Mouse (Mus musculus): ENCODE measurements around the gene Brinp1. TPM values are rescaled to one million over a fixed set of nuclear protein-coding genes. Genes with fewer than 3 reads are reported as not detected.
"Not testable (repeated sequence)": the region's sequence is repeated elsewhere in the genome, so short reads cannot be mapped to it uniquely, and the experiment has no call there.

The Brinp1 gene
- total RNA-seq, 2 experiments from 2014 or later, result not detected

- ATAC-seq (replicated peaks; ENCODE audit: poor library complexity), result no peak
These were observed 108.2 kb downstream of the Brinp1 start for GRCm38 (mm10) chr4:68845964-68846363.

DNA sequence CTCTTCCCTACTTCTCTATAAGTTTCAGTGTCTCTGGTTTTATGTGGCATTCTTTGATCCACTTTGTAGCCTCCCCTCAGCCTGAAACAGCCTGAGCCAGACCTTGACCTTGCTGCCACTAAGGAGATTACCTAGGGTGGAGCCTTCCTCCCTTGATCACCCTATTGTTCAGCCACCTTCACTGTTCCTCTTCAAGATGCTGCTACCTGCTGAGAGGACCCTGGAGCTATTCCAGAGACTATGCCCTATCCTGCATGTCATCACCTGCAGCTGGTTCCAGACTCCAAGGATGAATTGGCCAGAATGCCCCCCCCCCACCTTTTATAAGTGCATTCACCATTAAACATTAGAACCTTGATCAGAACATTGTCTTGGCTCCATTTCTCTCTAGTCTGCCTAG lies 140.2 kb downstream of the Brinp1 start:
- ATAC-seq (replicated peaks; ENCODE audit: poor library complexity), result not testable (repeated sequence)

- ATAC-seq (replicated peaks; ENCODE audit: poor library complexity), result no peak
These were observed 147.7 kb downstream of the Brinp1 start for GRCm38 (mm10) chr4:68806502-68806901.

DNA sequence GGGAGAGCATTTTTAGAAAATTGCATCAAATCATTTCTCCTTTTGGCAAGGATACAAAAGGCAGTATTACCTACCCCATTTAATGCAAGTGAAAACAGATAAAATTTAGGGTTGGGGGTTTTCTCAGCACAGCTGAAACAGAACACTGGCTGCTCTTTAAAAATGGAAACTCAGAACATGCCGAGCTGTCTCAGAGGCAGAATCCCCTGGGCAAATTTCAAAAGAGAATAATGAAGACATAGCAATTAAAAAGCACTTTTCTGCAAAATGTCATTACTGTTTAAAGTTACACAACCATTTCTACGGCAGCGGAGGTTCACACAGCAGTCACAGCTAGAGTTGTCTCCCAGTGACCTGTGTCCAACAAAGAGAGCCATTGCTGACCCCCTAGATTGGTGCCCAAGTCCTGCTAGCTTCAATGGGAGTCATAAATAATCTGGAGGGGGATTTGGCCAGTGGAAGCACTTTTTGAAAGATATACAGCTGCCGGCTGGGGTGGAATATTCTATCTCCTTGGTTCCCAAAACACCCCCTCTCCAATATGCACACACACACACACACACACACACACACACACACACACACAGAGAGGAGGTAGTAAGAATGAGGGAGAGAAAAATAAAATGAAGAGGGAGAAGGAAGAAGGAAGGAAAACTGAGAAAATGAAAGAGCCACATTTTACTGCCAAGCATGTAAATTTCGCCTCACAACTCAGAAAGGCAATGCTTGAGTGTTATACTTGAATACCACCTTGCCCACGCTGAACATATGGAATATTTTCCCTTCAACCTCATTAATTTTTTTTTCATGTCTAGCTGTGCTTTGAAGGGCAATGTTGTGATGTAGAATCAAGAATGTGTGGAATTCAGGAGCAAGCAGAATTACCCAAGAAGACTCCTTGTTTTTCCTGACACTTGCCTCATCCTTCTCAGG lies 152.0 kb downstream of the Brinp1 start:
- no peak for ATAC-seq (replicated peaks; ENCODE audit: poor library complexity)

GRCm38 (mm10) chr4:68790003-68790402 lies 164.2 kb downstream of the Brinp1 start:
- no peak for ATAC-seq (replicated peaks; ENCODE audit: poor library complexity)

- no peak for ATAC-seq (replicated peaks; ENCODE audit: poor library complexity)
These were observed 165.7 kb downstream of the Brinp1 start for GRCm38 (mm10) chr4:68788477-68788999.

DNA sequence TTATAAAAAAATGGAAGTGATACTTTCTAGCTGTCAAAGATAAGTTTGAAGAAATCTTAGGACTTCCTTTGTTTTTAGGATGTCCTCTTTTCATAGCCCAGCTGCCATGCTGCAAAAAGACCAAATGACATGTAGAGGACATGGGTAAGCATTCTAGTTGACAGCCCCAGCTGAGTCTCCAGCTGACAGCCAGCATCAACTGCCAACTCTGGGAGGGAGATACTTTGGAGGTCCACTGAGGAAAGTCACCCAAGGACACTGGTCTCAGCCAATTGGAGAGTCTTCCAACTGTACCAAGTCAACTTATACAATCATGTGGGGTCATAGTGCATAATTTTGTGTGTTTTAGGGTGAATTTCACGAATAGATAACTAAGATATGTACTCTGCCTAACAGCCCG lies 166.6 kb downstream of the Brinp1 start:
- ATAC-seq (replicated peaks; ENCODE audit: poor library complexity), result no peak

GRCm38 (mm10) chr4:68768256-68768655 lies 185.9 kb downstream of the Brinp1 start:
- ATAC-seq (replicated peaks; ENCODE audit: poor library complexity), result no peak

DNA sequence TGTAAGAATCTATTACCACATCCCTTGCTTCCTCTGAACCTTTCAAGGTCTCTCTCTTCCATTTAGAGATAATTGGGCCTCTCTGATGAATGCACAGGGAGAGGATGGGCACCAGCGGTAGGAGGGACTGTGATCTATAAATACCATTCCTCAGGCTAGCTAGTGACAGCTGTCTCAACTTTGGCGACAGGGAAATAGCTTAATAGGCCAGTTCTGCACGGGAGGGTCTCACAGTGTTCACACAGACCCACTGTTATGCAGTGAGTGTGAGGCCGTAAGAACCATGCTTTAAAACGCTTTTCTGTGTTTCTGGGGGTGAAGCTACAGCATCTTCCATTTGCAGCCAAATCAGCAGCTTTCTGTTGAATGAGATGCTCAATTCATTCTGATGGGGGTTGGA lies 186.8 kb downstream of the Brinp1 start:
- ATAC-seq (replicated peaks; ENCODE audit: poor library complexity), result no peak

DNA sequence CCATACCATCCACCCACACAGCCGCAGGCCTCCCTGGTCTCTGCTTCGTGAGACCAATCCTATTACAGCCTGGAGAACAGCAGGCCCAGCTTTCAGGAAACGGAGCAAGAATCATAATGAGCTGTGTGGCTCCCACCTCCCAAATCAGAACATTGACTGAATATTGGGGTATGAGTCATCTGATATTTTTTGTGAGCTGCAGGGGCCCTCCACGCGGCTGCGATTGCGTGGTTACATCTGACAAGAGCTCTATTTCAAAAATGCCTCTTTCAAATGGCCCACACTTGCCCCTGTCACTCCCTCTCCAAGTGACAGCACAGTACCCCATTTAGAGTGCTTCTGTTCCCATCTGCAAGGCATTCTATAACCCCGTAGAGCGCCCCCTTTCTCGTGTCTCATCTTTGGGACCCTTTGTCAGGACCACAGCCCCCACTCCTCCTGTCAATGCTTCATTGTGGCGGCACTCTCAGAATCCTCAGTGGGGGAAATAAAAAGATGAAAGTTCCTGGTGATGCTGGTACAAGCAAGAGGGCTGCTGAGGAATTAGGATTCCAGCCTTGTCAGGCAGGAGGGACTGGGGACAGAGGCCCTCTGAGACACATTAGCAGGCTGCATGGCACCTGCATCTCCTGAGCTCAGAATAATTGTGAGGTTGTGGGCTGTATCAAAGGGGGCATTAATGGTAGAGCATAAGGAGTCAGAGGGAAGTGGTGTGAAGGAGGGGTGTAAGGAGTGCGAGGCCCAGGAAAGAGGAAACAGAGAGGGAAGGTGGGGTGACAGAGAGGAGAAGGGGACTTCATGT lies 188.2 kb downstream of the Brinp1 start:
- no peak for ATAC-seq (replicated peaks; ENCODE audit: poor library complexity)

DNA sequence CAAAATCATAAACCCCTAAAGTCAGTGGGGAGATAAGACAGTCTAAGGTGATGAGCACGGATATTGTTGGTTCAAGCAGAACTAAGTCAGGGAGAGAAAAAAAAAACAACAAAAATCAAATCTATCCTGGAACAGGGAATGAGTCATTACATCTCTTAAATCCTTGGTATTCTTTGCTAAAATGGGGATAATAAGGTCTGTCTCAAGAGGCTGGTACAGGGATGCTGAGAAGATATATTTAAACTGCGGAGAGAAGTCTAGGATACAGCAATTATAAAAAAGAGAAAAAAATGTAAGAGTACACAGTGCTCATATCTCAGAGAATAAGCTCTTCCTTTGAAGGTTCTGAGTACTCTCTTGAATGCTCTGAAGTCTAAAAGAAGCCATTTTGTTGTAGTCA lies 189.3 kb downstream of the Brinp1 start:
- ATAC-seq (replicated peaks; ENCODE audit: poor library complexity), result no peak

- ATAC-seq (replicated peaks; ENCODE audit: poor library complexity), result no peak
These were observed 233.2 kb downstream of the Brinp1 start for GRCm38 (mm10) chr4:68720983-68721382.
